Mouse (Mus musculus) gastrocnemius, postnatal 36 days (tissue): ENCODE measurements around the gene Mex3a. TPM values are rescaled to one million over a fixed set of nuclear protein-coding genes. Genes with fewer than 3 reads are reported as not detected.

Source experiments
- microRNA-seq, 2 experiments: library from miRNA; unstranded; fragments of <30 nt; microRNA quantifications; one replicate each; pipeline ENCODE4 v1.2.0; 2021
- total RNA-seq, 2 experiments: library from RNA; stranded (reverse); gene quantifications; 2 replicates each; pipeline ENCODE4 v1.2.3; 2021

The Mex3a gene
- total RNA-seq, 2 experiments from 2014 or later: 0.17 to 0.33 TPM

Small RNAs within 50 kb of the gene (microRNA-seq; reads per million reads assigned to microRNA genes)
- 0 reads per million in 2 experiments for gene Mir1905

Other genes starting within 250 kb of the Mex3a start
- gene Gm38392, start 245.2 kb upstream of the Mex3a start, total RNA-seq: under 1 TPM; 0.35 to 0.51 TPM
- gene Tsacc, start 235.4 kb upstream of the Mex3a start, total RNA-seq: 1 to 10 TPM; 4.2 to 5.3 TPM
- 10 to 100 TPM; 85.5 to 97.0 TPM for gene Cct3, start 235.3 kb upstream of the Mex3a start, total RNA-seq
- 10 to 100 TPM; 34.5 to 45.4 TPM for gene Glmp, start 207.4 kb upstream of the Mex3a start, total RNA-seq
- 1 to 10 TPM; 2.0 to 2.4 TPM for gene Tmem79, start 196.2 kb upstream of the Mex3a start, total RNA-seq
- 10 to 100 TPM; 34.8 to 35.8 TPM for gene Smg5, start 196.1 kb upstream of the Mex3a start, total RNA-seq
- under 1 TPM; 0.26 to 0.42 TPM for gene Paqr6, start 167.8 kb upstream of the Mex3a start, total RNA-seq
- gene Bglap3, start 159.7 kb upstream of the Mex3a start, total RNA-seq: not detected
- not detected for gene Bglap2, start 153.7 kb upstream of the Mex3a start, total RNA-seq
- gene Bglap, start 147.9 kb upstream of the Mex3a start, total RNA-seq: not detected
- gene Pmf1, start 122.1 kb upstream of the Mex3a start, total RNA-seq: 10 to 100 TPM; 15.1 to 20.3 TPM
- gene Slc25a44, start 107.3 kb upstream of the Mex3a start, total RNA-seq: 10 to 100 TPM; 13.0 to 15.6 TPM
- 1 to 10 TPM; 1.2 to 1.4 TPM for gene Sema4a, start 71.2 kb upstream of the Mex3a start, total RNA-seq
- gene Lmna, start 22.4 kb upstream of the Mex3a start, total RNA-seq: 10 to 100 TPM; 75.3 to 79.8 TPM
- not detected for gene Rab25, start 15.9 kb downstream of the Mex3a start, total RNA-seq
- 10 to 100 TPM; 70.6 to 76.1 TPM for gene Lamtor2, start 20.7 kb downstream of the Mex3a start, total RNA-seq
- gene Ubqln4, start 21.4 kb downstream of the Mex3a start, total RNA-seq: 10 to 100 TPM; 73.6 to 77.4 TPM
- gene Ssr2, start 43.5 kb downstream of the Mex3a start, total RNA-seq: 10 to 100 TPM; 46.3 to 51.4 TPM
- gene Arhgef2, start 73.6 kb downstream of the Mex3a start, total RNA-seq: 10 to 100 TPM; 18.5 to 29.3 TPM
- not detected for gene Rxfp4, start 120.7 kb downstream of the Mex3a start, total RNA-seq
- 10 to 100 TPM; 19.9 to 25.0 TPM for gene Khdc4, start 153.4 kb downstream of the Mex3a start, total RNA-seq
- 10 to 100 TPM; 16.5 to 20.5 TPM for gene Rit1, start 184.4 kb downstream of the Mex3a start, total RNA-seq
- 1 to 10 TPM; 2.1 to 3.1 TPM for gene Syt11, start 242.8 kb downstream of the Mex3a start, total RNA-seq